16 mouse cellular contexts compared by ENCODE assay signal in the genomic region with DNA sequence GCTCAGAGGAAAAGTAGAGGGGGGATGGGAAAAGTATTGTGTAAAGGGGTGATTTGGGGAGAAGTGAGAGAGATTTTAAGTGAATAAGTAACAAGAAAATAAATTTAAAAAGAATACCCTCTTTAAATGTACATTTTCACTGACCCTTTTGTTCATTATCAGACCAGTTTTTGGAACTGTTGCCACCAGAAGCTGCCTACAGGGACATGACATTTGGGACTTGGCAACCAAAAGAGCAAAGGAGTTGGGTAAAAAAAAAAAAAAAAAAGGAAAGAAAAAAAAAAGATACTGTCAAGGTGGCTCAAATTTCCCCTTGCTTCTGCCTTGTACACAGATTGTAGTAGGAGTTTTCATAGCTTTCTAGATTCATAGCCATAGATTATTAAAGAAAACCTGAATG.
"Had no signal": no experiment of that assay in that cellular context is flagged by ENCODE, and none has a peak within 500 bp of the region (broad histone marks: within the 10 kb centered on the region; RNA-seq: fewer than 3 reads in every experiment).

No protein-coding gene starts in this region.

- H3K4me1 ChIP-seq: neural tube, embryonic 13.5 days; neural tube, embryonic 15.5 days; stomach, embryonic 15.5 days had no signal

- H3K27ac ChIP-seq: neural tube, embryonic 13.5 days; neural tube, embryonic 15.5 days; stomach, embryonic 15.5 days; stomach, postnatal 0 days had no signal

- DNase-seq: retina, postnatal 1 day; right cerebral cortex, adult 18-20 months; right cerebral cortex, postnatal 14 days; right cerebral cortex, postnatal 25 days; right cerebral cortex, postnatal 4 days; spleen, adult 18-20 months; thymus, adult 18-20 months; thymus, adult 2 months; thymus, postnatal 14 days; thymus, postnatal 25 days; thymus, postnatal 36 days; thymus, postnatal 4 days had no signal

- H3K27me3 ChIP-seq: neural tube, embryonic 13.5 days; neural tube, embryonic 15.5 days; stomach, embryonic 15.5 days had no signal

- H3K4me3 ChIP-seq: neural tube, embryonic 13.5 days; neural tube, embryonic 15.5 days; stomach, embryonic 15.5 days had no signal
